Mouse (Mus musculus) intestine, embryonic 14.5 days (tissue): ENCODE results near the gene Dnah2. TPM values are rescaled to one million over a fixed set of nuclear protein-coding genes. Genes with fewer than 3 reads are reported as not detected.

Source experiments
- ATAC-seq: fragments of 200-750 bp; cut with Nextera tagmentation; replicated peaks from 2 replicates; pipeline ENCODE4 v1.8.0; 2017; ENCODE audit warnings: low read depth, moderate number of reproducible peaks, moderate TSS enrichment, moderate library complexity; ENCODE audit not compliant: low FRiP score, low TSS enrichment
- DNase-seq: peaks from one replicate; pipeline ENCODE4 v3.0.0-alpha.2; 2018; ENCODE audit warnings: low spot score
- H3K27ac ChIP-seq: fragments of 300-500 bp; sonication (generic); 2 replicates; pipeline ENCODE4 v1.5.1; 2014; ENCODE audit warnings: low read depth, mild to moderate bottlenecking, control low read depth
- H3K27me3 ChIP-seq: fragments of 300-500 bp; sonication (generic); replicated peaks from 2 replicates; pipeline ENCODE4 v1.6.1; 2014; ENCODE audit warnings: low read length, control low read depth; ENCODE audit not compliant: control insufficient read depth, insufficient read depth
- H3K36me3 ChIP-seq: fragments of 300-500 bp; sonication (generic); 2 replicates; pipeline ENCODE4 v1.6.1; 2014; ENCODE audit warnings: low read length, control low read depth; ENCODE audit not compliant: control insufficient read depth, insufficient read depth
- H3K4me1 ChIP-seq: fragments of 300-500 bp; sonication (generic); replicated peaks from 2 replicates; pipeline ENCODE4 v1.6.1; 2014; ENCODE audit warnings: low read length, control low read depth, mixed read lengths; ENCODE audit not compliant: control insufficient read depth, insufficient read depth
- H3K4me2 ChIP-seq: fragments of 300-500 bp; sonication (generic); 2 replicates; pipeline ENCODE4 v1.6.1; 2014; ENCODE audit warnings: low read length
- H3K4me3 ChIP-seq: fragments of 300-500 bp; sonication (generic); 2 replicates; pipeline ENCODE4 v1.5.1; 2014; ENCODE audit warnings: low read depth, low read length, control low read depth, mixed read lengths
- H3K9ac ChIP-seq: fragments of 300-500 bp; sonication (generic); 2 replicates; pipeline ENCODE4 v1.6.1; 2014; ENCODE audit warnings: mild to moderate bottlenecking, low read length
- H3K9me3 ChIP-seq: fragments of 300-500 bp; sonication (generic); 2 replicates; pipeline ENCODE4 v1.6.1; 2016; ENCODE audit warnings: low read length, control low read depth; ENCODE audit not compliant: control insufficient read depth
- WGBS: fragments of 180-500 bp; shearing (Covaris S2); extraction: QIAGEN DNeasy Blood & Tissue Kit; methylation state at CpG from one replicate; pipeline ENCODE4 v1.1.7; 2014; 5-methylcytosine and 5-hydroxymethylcytosine counted together
- polyA plus RNA-seq: library from polyadenylated mRNA; unstranded; fragments of >200 nt; fragmentation: Nextera tagmentation; extraction: Ambion mirVana; gene quantifications from 2 replicates; pipeline ENCODE4 v1.2.1, GENCODE M21; 2014

Dnah2 gene
- 0.98 and 1.9 TPM in 2 replicates for polyA plus RNA-seq

GRCm38 (mm10) chr11:69549060-69549656 is at the start of gene Dnah2:
TSS of gene Dnah2 (minus strand) at chr11:69549110.
- 41% methylated on average over 12 of the region's 12 CpGs for WGBS
- no peaks in the 10 kb centered on the region for H3K9me3 ChIP-seq
- ATAC-seq, result no peak

GRCm38 (mm10) chr11:69594853-69595252 is 45.9 kb upstream of the Dnah2 start:
- Histone ChIP-seq H3K27ac (no peak overlapping the region), H3K4me1 (peaks cover 8% of the 10 kb centered on the region; the same call in 1 of the 2 replicates), H3K9ac (no peak overlapping the region), H3K36me3 (peaks cover 40% of the 10 kb centered on the region), H3K4me3 (no peak overlapping the region), H3K9me3 (no peaks in the 10 kb centered on the region), H3K27me3 (no peaks in the 10 kb centered on the region), H3K4me2 (no peak overlapping the region)
- DNase-seq, result no peak
- 92% methylated on average over 6 of the region's 6 CpGs for WGBS
- ATAC-seq, result no peak

More at GRCm38 (mm10) chr11:69549060-69549656, at the start of gene Dnah2:
- no peaks in the 10 kb centered on the region for H3K36me3 ChIP-seq
- no peak within 1 kb of the TSS for H3K4me2 ChIP-seq
- H3K27ac ChIP-seq, result no peak within 1 kb of the TSS
- H3K27me3 ChIP-seq, result no peaks in the 10 kb centered on the region
- peaks cover 15% of the 10 kb centered on the region; the same call in 1 of the 2 replicates for H3K4me1 ChIP-seq
- DNase-seq, result no peak
- no peak within 1 kb of the TSS for H3K9ac ChIP-seq
- no peak within 1 kb of the TSS for H3K4me3 ChIP-seq

GRCm38 (mm10) chr11:69592799-69593198 is 43.9 kb upstream of the Dnah2 start:
- Histone ChIP-seq H3K9me3 (no peaks in the 10 kb centered on the region), H3K4me3 (no peak overlapping the region), H3K4me1 (no peaks in the 10 kb centered on the region), H3K36me3 (peaks cover 60% of the 10 kb centered on the region), H3K9ac (no peak overlapping the region), H3K27me3 (no peaks in the 10 kb centered on the region), H3K27ac (no peak overlapping the region), H3K4me2 (no peak overlapping the region)
- no peak for ATAC-seq
- WGBS, result 93% methylated on average over 4 of the region's 4 CpGs
- no peak for DNase-seq

GRCm38 (mm10) chr11:69591899-69592637 is 43.2 kb upstream of the Dnah2 start:
- no peak for DNase-seq
- no peak for ATAC-seq

GRCm38 (mm10) chr11:69591424-69591823 is 42.5 kb upstream of the Dnah2 start:
- DNase-seq, result no peak
- Histone ChIP-seq H3K4me2 (no peak overlapping the region), H3K27ac (no peak overlapping the region), H3K36me3 (peaks cover 74% of the 10 kb centered on the region), H3K9ac (no peak overlapping the region), H3K4me3 (no peak overlapping the region), H3K4me1 (no peaks in the 10 kb centered on the region), H3K9me3 (no peaks in the 10 kb centered on the region), H3K27me3 (no peaks in the 10 kb centered on the region)
- WGBS, result 92% methylated on average over 3 of the region's 3 CpGs
- ATAC-seq, result no peak

More at GRCm38 (mm10) chr11:69591899-69592637, 43.2 kb upstream of the Dnah2 start:
- no peak overlapping the region for H3K27ac ChIP-seq
- no peak overlapping the region for H3K4me3 ChIP-seq
- no peaks in the 10 kb centered on the region for H3K4me1 ChIP-seq
- H3K9me3 ChIP-seq, result no peaks in the 10 kb centered on the region
- H3K9ac ChIP-seq, result no peak overlapping the region
- H3K4me2 ChIP-seq, result no peak overlapping the region
- H3K36me3 ChIP-seq, result peaks cover 68% of the 10 kb centered on the region
- no peaks in the 10 kb centered on the region for H3K27me3 ChIP-seq
- 84% methylated on average over 7 of the region's 7 CpGs for WGBS

GRCm38 (mm10) chr11:69590622-69591021 is 41.7 kb upstream of the Dnah2 start:
- H3K9ac ChIP-seq, result no peak overlapping the region
- no peaks in the 10 kb centered on the region for H3K9me3 ChIP-seq
- H3K4me2 ChIP-seq, result no peak overlapping the region
- DNase-seq (no peak), ATAC-seq (no peak)
- H3K4me1 ChIP-seq, result no peaks in the 10 kb centered on the region
- peaks cover 74% of the 10 kb centered on the region for H3K36me3 ChIP-seq
- no peak overlapping the region for H3K4me3 ChIP-seq
- H3K27me3 ChIP-seq, result no peaks in the 10 kb centered on the region
- H3K27ac ChIP-seq, result no peak overlapping the region
- WGBS, result 94% methylated on average over 8 of the region's 8 CpGs

- WGBS, result 91% methylated on average over 22 of the region's 22 CpGs
These were observed 40.4 kb upstream of the Dnah2 start for GRCm38 (mm10) chr11:69589207-69589834.

GRCm38 (mm10) chr11:69585718-69586325 is 36.9 kb upstream of the Dnah2 start:
- peaks cover 44% of the 10 kb centered on the region for H3K36me3 ChIP-seq
- ATAC-seq, result no peak

More at GRCm38 (mm10) chr11:69589207-69589834, 40.4 kb upstream of the Dnah2 start:
- H3K9me3 ChIP-seq, result no peaks in the 10 kb centered on the region
- peaks cover 70% of the 10 kb centered on the region for H3K36me3 ChIP-seq
- no peak overlapping the region for H3K4me2 ChIP-seq
- DNase-seq, result no peak
- no peaks in the 10 kb centered on the region for H3K4me1 ChIP-seq
- H3K9ac ChIP-seq, result no peak overlapping the region
- H3K4me3 ChIP-seq, result no peak overlapping the region
- no peaks in the 10 kb centered on the region for H3K27me3 ChIP-seq
- ATAC-seq, result no peak
- no peak overlapping the region for H3K27ac ChIP-seq

More at GRCm38 (mm10) chr11:69585718-69586325, 36.9 kb upstream of the Dnah2 start:
- H3K4me2 ChIP-seq, result no peak overlapping the region
- DNase-seq, result no peak
- no peaks in the 10 kb centered on the region for H3K9me3 ChIP-seq
- no peak overlapping the region for H3K9ac ChIP-seq
- no peak overlapping the region for H3K27ac ChIP-seq
- no peaks in the 10 kb centered on the region for H3K27me3 ChIP-seq
- peaks cover 6% of the 10 kb centered on the region; the same call in 1 of the 2 replicates for H3K4me1 ChIP-seq
- WGBS, result 81% methylated on average over 7 of the region's 7 CpGs
- no peak overlapping the region for H3K4me3 ChIP-seq
